Mouse (Mus musculus): Measurements from ENCODE around the gene Gjd2. TPM values are rescaled to one million over a fixed set of nuclear protein-coding genes. Genes with fewer than 3 reads are reported as not detected.

Gene Gjd2
- not detected for polyA plus RNA-seq (2017; shearing (Covaris generic))

GRCm38 (mm10) chr2:114013295-114013771 is at the start of gene Gjd2:
Gene Gjd2, minus strand, starts transcription at chr2:114013619.

DNA sequence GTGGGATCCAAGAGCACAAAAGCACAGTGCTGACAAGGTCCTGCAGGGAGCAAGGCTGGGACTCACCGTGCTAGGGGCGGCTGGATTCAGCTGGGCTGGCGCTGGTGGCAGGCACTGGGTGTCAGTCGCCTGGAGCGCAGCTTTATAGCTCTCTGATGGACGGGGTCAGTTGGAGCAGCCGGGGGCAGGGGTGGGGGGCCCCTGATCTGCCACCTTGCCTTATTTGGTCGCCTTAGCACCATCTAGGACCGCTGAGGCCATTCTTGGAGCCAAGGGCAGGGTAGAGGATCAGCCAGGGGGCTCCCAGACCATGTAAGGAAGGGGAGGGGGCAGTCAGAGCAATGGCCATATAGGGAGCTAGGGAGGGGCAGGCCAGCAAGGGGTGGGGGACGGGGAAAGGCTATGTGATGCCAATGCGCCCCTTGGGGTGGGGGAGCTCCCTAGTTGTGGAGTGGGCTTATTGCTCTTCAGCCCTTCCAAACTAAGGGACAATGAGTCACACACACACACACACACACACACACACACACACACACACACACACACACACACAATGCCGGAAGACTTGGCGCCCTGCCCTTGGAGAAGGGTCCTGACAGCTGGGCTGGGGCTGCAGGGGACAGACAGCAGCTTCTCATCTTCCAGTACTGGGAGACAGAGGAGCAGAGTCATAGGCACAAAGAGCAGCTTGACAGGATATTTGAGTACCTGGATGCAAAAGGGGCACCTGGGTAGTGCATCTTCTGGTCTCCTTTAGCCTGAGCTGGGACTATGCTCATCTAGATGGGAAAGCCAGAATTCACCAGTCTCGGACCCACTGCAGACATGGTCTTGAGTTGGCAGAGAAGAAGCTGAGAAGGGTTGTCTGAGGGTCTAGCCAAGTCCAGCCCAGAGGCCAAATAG is 39.5 kb upstream of the Gjd2 start, which contains the start of gene Actc1:
Gene Actc1 (minus strand): TSS at position 853 of the 903 bp plus-strand sequence.

Other genes starting within 250 kb of the Gjd2 start
- 9.1 TPM for gene Scg5, start 184.5 kb downstream of the Gjd2 start, polyA plus RNA-seq (2017; shearing (Covaris generic))
- gene Arhgap11a, start 165.0 kb downstream of the Gjd2 start, polyA plus RNA-seq (2017; shearing (Covaris generic)) = 7.7 TPM
- not detected for gene Actc1, start 39.9 kb upstream of the Gjd2 start, polyA plus RNA-seq (2017; shearing (Covaris generic))
- 106 TPM for gene Aqr, start 173.4 kb upstream of the Gjd2 start, polyA plus RNA-seq (2017; shearing (Covaris generic))
- 4.1 TPM for gene Zfp770, start 187.8 kb upstream of the Gjd2 start, polyA plus RNA-seq (2017; shearing (Covaris generic))